Mouse (Mus musculus) ES-E14 (cell line): ENCODE results near the gene Rpl36al. TPM values are rescaled to one million over a fixed set of nuclear protein-coding genes. Genes with fewer than 3 reads are reported as not detected.

Experiments used
- DNase-seq: peaks from one replicate; pipeline ENCODE4 v3.0.0-alpha.2; 2013; ENCODE audit warnings: low read depth, low spot score
- H3K27ac ChIP-seq: 2 replicates; pipeline ENCODE4 v1.5.1; 2012; ENCODE audit warnings: low read depth, mild to moderate bottlenecking, low read length, moderate library complexity, mixed read lengths; ENCODE audit not compliant: poor library complexity, insufficient read depth, severe bottlenecking
- H3K36me3 ChIP-seq: 2 replicates; pipeline ENCODE4 v1.6.1; 2012; ENCODE audit warnings: mild to moderate bottlenecking, low read length, moderate library complexity, mixed read lengths; ENCODE audit not compliant: control insufficient read depth, poor library complexity, insufficient read depth, severe bottlenecking
- H3K4me1 ChIP-seq, 2 experiments: fragments of 150-350 bp in 1 of 2; sonication (generic) in 1 of 2; 2 replicates each; pipeline ENCODE4 v1.6.1; 2012; ENCODE audit warnings: low read length in 2 of 2, mild to moderate bottlenecking in 1 of 2, mixed read lengths in 1 of 2; ENCODE audit not compliant: control insufficient read depth in 2 of 2, insufficient read depth in 2 of 2, poor library complexity in 1 of 2
- H3K4me3 ChIP-seq, 2 experiments: fragments of 150-350 bp in 1 of 2; sonication (generic) in 1 of 2; 2 replicates each; pipeline ENCODE4 v1.5.1; 2012; ENCODE audit warnings: low read length in 2 of 2, low read depth in 1 of 2, mild to moderate bottlenecking in 1 of 2, mixed read lengths in 1 of 2; ENCODE audit not compliant: insufficient read depth in 1 of 2, poor library complexity in 1 of 2, severe bottlenecking in 1 of 2
- H3K9ac ChIP-seq: 2 replicates; pipeline ENCODE4 v1.6.1; 2012; ENCODE audit warnings: low read depth, mild to moderate bottlenecking, low read length, mixed read lengths; ENCODE audit not compliant: poor library complexity, insufficient read depth, severe bottlenecking
- H3K9me3 ChIP-seq: fragments of 150-350 bp; sonication (generic); 2 replicates; pipeline ENCODE4 v1.6.1; 2012; ENCODE audit warnings: low read depth, mild to moderate bottlenecking, low read length; ENCODE audit not compliant: control insufficient read depth, insufficient read depth
- CHD2 ChIP-seq: IDR thresholded peaks from 2 replicates; pipeline ENCODE4 v1.6.1; 2014; ENCODE audit warnings: mild to moderate bottlenecking, low read depth, low read length, inconsistent platforms
- HCFC1 ChIP-seq: IDR thresholded peaks from 2 replicates; pipeline ENCODE4 v1.6.1; 2012; ENCODE audit warnings: low read length, inconsistent platforms, borderline replicate concordance; ENCODE audit not compliant: insufficient read depth
- MAFK ChIP-seq: IDR thresholded peaks from 2 replicates; pipeline ENCODE4 v1.6.1; 2014; ENCODE audit warnings: mild to moderate bottlenecking, low read depth, low read length, inconsistent platforms; ENCODE audit not compliant: insufficient read depth
- ZC3H11A ChIP-seq: IDR thresholded peaks from 2 replicates; pipeline ENCODE4 v1.6.1; 2012; ENCODE audit warnings: low read depth, mild to moderate bottlenecking, inconsistent platforms, low read length, borderline replicate concordance
- ZNF384 ChIP-seq: IDR thresholded peaks from 2 replicates; pipeline ENCODE4 v1.6.1; 2012; ENCODE audit warnings: low read depth, low read length, inconsistent platforms
- in situ Hi-C, 2 experiments: fragments of 600-800 bp; cut with MboI; formaldehyde crosslinking; loops; one replicate each; pipeline ENCODE4 v1.15.1; 2025; ENCODE audit warnings: low sequenced_read_pairs in 2 of 2, inconsistent platforms in 1 of 2; ENCODE audit not compliant: unreplicated experiment in 2 of 2
- total RNA-seq: library from RNA; depleted of rRNA; stranded (reverse); fragments of 300-350 nt; gene quantifications from 2 replicates; pipeline ENCODE4 v1.2.3, GENCODE M21; 2012

Rpl36al gene
- total RNA-seq, 1 experiment, result 1,086 TPM

DNA sequence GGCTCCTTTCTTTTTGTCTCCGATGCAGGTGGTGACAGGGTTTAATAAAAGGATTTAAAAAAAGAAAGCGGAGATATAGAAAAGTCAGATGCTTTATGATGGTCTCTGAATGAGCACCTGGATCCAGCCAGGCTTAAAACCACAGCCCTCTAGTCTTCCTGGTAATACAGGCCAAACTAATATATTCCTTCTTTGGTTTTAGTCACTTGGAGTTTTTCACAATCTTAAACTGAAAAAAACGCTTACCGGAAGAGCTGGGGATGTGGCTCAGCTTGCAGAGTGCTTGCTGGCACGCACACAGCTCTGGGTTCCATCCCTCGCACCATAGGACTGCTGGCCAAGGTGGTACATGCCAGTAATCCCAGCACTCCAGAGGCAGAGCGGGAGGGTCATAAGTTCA is 32.7 kb upstream of the Rpl36al start:
- Histone ChIP-seq H3K27ac (no peak overlapping the region), H3K36me3 (peaks cover 37% of the 10 kb centered on the region), H3K4me1 (0 out of 4 replicates have a peak, but pooled peaks cover 0 to 2% of the 10 kb centered on the region in 2 experiments), H3K4me3 (no peak overlapping the region), H3K9ac (no peak overlapping the region), H3K9me3 (no peaks in the 10 kb centered on the region)
- DNase-seq, result no peak
- TF ChIP-seq HCFC1 (no peak), ZC3H11A (no peak), CHD2 (no peak), ZNF384 (no peak), MAFK (no peak)
- in situ Hi-C loops, result no loop called here

DNA sequence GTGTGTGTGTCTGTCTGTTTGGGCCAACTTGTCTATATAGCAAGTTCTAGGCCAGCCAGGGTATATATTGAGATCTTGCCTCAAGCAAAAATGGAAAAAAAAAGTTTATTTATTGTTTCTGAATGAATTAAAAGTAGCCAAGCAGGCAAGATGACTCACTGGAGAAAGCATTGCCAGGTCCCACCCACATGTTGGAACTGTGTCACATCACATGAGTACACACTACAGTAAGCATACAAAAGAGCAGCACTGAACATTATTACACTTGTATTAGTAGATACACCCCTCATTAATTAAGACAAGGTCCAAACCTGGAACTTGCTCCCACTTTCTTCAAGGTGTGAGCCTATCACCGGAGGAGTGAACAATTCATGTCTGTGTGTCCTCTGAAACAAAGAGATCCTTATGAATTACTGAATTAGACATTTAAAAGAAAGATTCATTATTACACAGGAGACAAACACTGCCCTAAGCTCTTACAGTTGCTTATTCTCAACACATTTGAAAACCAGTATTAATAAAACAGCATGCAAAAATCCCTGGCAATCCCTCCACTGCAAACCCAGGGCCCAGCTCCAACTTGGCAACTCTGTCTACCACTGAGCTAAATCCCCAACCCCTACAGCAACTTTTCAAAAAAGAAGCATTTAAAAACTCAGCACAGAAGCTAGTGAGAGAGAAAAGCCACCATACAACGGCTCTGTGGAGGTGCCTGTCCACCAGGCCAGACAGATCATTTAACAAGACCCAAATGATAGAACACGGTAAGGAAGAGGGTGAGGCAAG is 31.3 kb upstream of the Rpl36al start:
- in situ Hi-C loops, result no loop called here
- no peak for DNase-seq
- no peaks in the 10 kb centered on the region for H3K9me3 ChIP-seq
- H3K4me1 ChIP-seq, result peaks cover 0 to 4% of the 10 kb centered on the region in 2 experiments; a peak in 1 of 4 replicates
- H3K27ac ChIP-seq, result no peak overlapping the region
- no peak for TF ChIP-seq ZC3H11A
- no peak for TF ChIP-seq CHD2
- no peak for TF ChIP-seq MAFK
- TF ChIP-seq ZNF384, result no peak
- TF ChIP-seq HCFC1, result no peak
- H3K9ac ChIP-seq, result no peak overlapping the region
- peaks cover 39% of the 10 kb centered on the region for H3K36me3 ChIP-seq
- no peak overlapping the region for H3K4me3 ChIP-seq

DNA sequence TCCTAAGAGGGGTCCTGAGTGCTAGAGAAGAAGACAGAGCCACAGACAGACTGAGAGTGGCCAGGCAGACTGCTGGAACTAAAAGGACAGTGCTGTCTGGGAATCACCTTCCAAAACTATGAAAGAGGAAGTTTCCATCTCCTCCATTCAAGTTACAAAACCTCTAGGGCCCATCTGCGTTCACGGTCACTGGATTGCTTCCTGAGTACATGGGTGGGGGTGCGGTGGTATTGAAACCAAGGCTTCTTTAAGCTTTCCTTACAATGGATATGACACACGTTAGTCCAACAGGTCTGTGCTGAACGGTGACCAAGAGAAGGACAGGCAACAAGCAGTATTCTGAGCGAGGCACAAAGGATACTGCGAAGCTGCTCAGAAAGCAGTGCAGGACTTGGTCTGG is 30.5 kb upstream of the Rpl36al start:
- no peak overlapping the region for H3K9ac ChIP-seq
- in situ Hi-C loops, result no loop called here
- no peak overlapping the region for H3K27ac ChIP-seq
- H3K4me3 ChIP-seq, result no peak overlapping the region
- H3K36me3 ChIP-seq, result peaks cover 37% of the 10 kb centered on the region
- H3K4me1 ChIP-seq, result peaks cover 4% of the 10 kb centered on the region in 2 experiments; a peak in 1 of 4 replicates
- DNase-seq, result no peak
- no peaks in the 10 kb centered on the region for H3K9me3 ChIP-seq
- TF ChIP-seq CHD2, result no peak

DNA sequence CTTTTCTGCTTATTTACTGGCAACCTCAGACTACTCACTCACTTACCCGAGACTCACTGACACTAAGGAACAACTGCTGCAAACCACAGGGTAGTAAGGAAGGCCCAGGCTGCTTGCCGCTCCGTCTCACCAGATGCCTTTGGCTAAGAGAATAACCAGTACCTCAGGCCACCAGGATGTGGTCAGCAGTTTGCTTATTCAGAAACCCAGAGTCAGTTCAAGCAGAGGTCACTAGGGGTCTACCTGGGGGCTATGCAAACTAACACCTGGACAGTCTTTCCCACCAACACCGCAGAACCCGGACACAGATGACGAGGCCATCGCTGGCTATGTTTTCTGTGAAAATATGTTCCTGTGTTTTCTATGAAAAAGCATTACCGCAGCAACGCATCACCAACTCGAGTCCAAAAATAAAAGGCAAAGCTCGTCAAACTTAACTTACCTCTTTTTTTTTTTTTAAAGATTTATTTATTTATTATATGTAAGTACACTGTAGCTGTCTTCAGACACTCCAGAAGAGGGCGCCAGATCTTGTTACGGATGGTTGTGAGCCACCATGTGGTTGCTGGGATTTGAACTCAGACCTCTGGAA is 29.4 kb upstream of the Rpl36al start:
- peaks cover 34% of the 10 kb centered on the region for H3K36me3 ChIP-seq
- no peak overlapping the region for H3K9ac ChIP-seq
- peaks cover 4% of the 10 kb centered on the region in 2 experiments; a peak in 1 of 4 replicates for H3K4me1 ChIP-seq
- H3K9me3 ChIP-seq, result no peaks in the 10 kb centered on the region
- H3K27ac ChIP-seq, result no peak overlapping the region
- in situ Hi-C loops, result no loop called here
- TF ChIP-seq ZNF384, result peak; percentile 68
- no peak for TF ChIP-seq MAFK
- H3K4me3 ChIP-seq, result no peak overlapping the region
- no peak for DNase-seq

DNA sequence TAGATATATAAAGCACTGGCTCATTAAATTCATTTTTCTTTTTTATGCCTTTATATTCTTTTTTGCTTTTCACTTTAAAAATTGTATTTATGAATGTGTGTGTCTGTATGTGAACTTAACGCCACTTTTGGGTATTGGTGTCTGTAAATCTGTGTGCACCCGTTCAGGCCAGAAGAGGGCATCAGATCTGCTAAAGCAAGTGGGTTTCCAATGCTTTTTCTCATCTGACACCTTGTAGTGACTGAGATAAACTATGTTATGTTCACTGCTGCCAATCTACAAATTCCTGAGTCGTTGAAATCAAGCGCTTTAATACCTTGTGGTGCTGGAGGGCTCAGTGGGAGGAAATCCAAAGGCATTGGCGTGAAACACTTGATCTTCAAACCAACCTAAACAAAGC is 27.2 kb upstream of the Rpl36al start:
- in situ Hi-C loops, result no loop called here
- TF ChIP-seq CHD2 (no peak), MAFK (no peak), ZC3H11A (no peak), HCFC1 (no peak), ZNF384 (no peak)
- peaks cover 32% of the 10 kb centered on the region for H3K36me3 ChIP-seq
- H3K27ac ChIP-seq, result no peak overlapping the region; the same call in 1 of the 2 replicates
- DNase-seq, result no peak
- no peak overlapping the region for H3K4me3 ChIP-seq
- H3K4me1 ChIP-seq, result peaks cover 4 to 6% of the 10 kb centered on the region in 2 experiments; a peak in 1 of 4 replicates
- no peaks in the 10 kb centered on the region for H3K9me3 ChIP-seq
- H3K9ac ChIP-seq, result no peak overlapping the region
